Mouse (Mus musculus) cerebellum, adult 2 months (tissue): ENCODE measurements at regions not wholly inside any gene's neighbourhood (a gene's known extent, or its start where the extent isn't known, plus 50 kb on each side); places are given as distances from the start of the nearest gene placed in this dataset.

Source experiments
- CTCF ChIP-seq: fragments of 200-500 bp; IDR thresholded peaks from 2 replicates; pipeline ENCODE4 v1.5.1; 2011; ENCODE audit warnings: low read depth, mild to moderate bottlenecking, control low read depth, low read length, moderate library complexity, borderline replicate concordance; ENCODE audit not compliant: insufficient read depth
- POLR2A ChIP-seq: fragments of 200-500 bp; IDR thresholded peaks from 2 replicates; pipeline ENCODE4 v1.6.1; 2011; ENCODE audit warnings: low read length, control low read depth, borderline replicate concordance; ENCODE audit not compliant: insufficient read depth

- TF ChIP-seq POLR2A: no peak
- no peak for TF ChIP-seq CTCF
These were observed 168.5 kb downstream of the Fam198b start for GRCm38 (mm10) chr3:80052879-80053278.
